Mouse (Mus musculus) limb, embryonic 11.5 days (tissue): ENCODE data around the gene Angptl8. TPM values are rescaled to one million over a fixed set of nuclear protein-coding genes. Genes with fewer than 3 reads are reported as not detected.
"Not testable (repeated sequence)": the region's sequence is repeated elsewhere in the genome, so short reads cannot be mapped to it uniquely, and the experiment has no call there.

Experiments used
- ATAC-seq: fragments of 200-750 bp; cut with Nextera tagmentation; 2 replicates; pipeline ENCODE4 v1.8.0; 2017; ENCODE audit warnings: low read depth; ENCODE audit not compliant: insufficient number of reproducible peaks, low FRiP score, low TSS enrichment
- DNase-seq: peaks from one replicate; pipeline ENCODE4 v3.0.0-alpha.2; 2015; ENCODE audit warnings: low spot score
- H3K27ac ChIP-seq: fragments of 300-500 bp; sonication (generic); replicated peaks from 2 replicates; pipeline ENCODE4 v1.5.1; 2014; ENCODE audit warnings: low read depth, mild to moderate bottlenecking, low read length
- H3K27me3 ChIP-seq: fragments of 300-500 bp; sonication (generic); 2 replicates; pipeline ENCODE4 v1.6.1; 2014; ENCODE audit warnings: mild to moderate bottlenecking, low read length, mixed read lengths; ENCODE audit not compliant: control insufficient read depth, insufficient read depth
- H3K36me3 ChIP-seq: fragments of 300-500 bp; sonication (generic); 2 replicates; pipeline ENCODE4 v1.6.1; 2014; ENCODE audit warnings: mild to moderate bottlenecking, low read length, moderate library complexity, mixed read lengths; ENCODE audit not compliant: control insufficient read depth, insufficient read depth
- H3K4me1 ChIP-seq: fragments of 300-500 bp; sonication (generic); 2 replicates; pipeline ENCODE4 v1.6.1; 2014; ENCODE audit warnings: low read length, mixed read lengths; ENCODE audit not compliant: control insufficient read depth, insufficient read depth
- H3K4me2 ChIP-seq: fragments of 300-500 bp; sonication (generic); 2 replicates; pipeline ENCODE4 v1.6.1; 2014; ENCODE audit warnings: low read depth, mild to moderate bottlenecking, moderate library complexity; ENCODE audit not compliant: severe bottlenecking
- H3K4me3 ChIP-seq: fragments of 300-500 bp; sonication (generic); 2 replicates; pipeline ENCODE4 v1.5.1; 2014; ENCODE audit warnings: low read depth, low read length
- H3K9ac ChIP-seq: fragments of 300-500 bp; sonication (generic); 2 replicates; pipeline ENCODE4 v1.6.1; 2014; ENCODE audit warnings: mild to moderate bottlenecking, low read length
- H3K9me3 ChIP-seq: fragments of 300-500 bp; sonication (generic); 2 replicates; pipeline ENCODE4 v1.6.1; 2016; ENCODE audit warnings: low read length; ENCODE audit not compliant: control insufficient read depth
- WGBS: fragments of 180-500 bp; shearing (Covaris S2); extraction: QIAGEN DNeasy Blood & Tissue Kit; methylation state at CpG from one replicate; pipeline ENCODE4 v1.1.7; 2014; 5-methylcytosine and 5-hydroxymethylcytosine counted together
- microRNA-seq: library from miRNA; unstranded; fragments of <30 nt; microRNA quantifications from one replicate; pipeline ENCODE4, GENCODE M21; 2016
- polyA plus RNA-seq: library from polyadenylated mRNA; unstranded; fragments of >200 nt; fragmentation: Nextera tagmentation; extraction: Ambion mirVana; gene quantifications from 2 replicates; pipeline ENCODE4 v1.2.1, GENCODE M21; 2014

The Angptl8 gene
- polyA plus RNA-seq, 1 experiment from 2014 or later = 0.64 TPM

DNA sequence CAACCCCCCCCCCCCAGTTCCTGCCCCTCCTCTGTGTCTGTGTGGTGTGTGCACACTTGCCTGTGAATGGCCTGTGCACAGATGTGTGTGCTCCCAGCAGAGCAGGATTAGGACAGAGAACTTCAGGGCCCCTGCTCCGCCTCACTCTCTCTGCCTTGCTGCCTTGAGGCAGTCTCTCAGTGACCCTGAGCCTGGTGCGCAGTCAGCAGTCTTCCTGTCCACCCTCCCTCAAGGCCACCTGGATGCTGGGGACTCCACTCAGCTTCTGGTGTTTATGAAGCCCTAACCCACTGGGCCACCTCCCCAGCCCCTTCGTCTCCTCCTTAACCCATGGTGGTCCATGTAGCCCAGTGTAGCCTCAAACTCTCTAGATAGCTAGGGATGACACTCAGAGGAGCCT is 32.4 kb downstream of the Angptl8 start:
- 71% methylated on average over 3 of the region's 3 CpGs for WGBS
- Histone ChIP-seq H3K36me3 (no peaks in the 10 kb centered on the region), H3K27me3 (0 out of 2 replicates have a peak, but pooled peaks cover 2% of the 10 kb centered on the region), H3K27ac (no peak overlapping the region), H3K4me3 (no peak overlapping the region), H3K4me2 (no peak overlapping the region), H3K4me1 (no peaks in the 10 kb centered on the region), H3K9me3 (no peaks in the 10 kb centered on the region), H3K9ac (no peak overlapping the region)
- peak; percentile 39; the same call in 1 of the 2 replicates for ATAC-seq
- DNase-seq = no peak

DNA sequence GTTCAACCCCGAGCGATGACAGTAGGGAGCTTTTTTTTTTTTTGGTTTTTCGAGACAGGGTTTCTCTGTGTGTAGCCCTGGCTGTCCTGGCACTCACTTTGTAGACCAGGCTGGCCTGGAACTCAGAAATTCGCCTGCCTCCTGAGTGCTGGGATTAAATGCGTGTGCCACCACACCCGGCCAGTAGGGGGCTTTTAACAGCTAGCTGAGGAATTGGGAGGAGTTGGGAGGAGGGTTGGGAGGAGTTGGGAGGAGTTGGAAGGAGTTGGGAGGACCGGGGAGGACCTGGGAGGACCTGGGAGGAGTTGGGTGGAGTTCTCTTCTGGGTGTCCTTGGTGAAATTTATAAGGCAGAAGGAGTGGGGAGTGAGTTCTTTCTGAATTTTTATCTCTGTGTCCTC is 34.0 kb downstream of the Angptl8 start:
- H3K4me2 ChIP-seq, H3K9me3 ChIP-seq, H3K36me3 ChIP-seq, H3K27me3 ChIP-seq, H3K4me3 ChIP-seq, H3K9ac ChIP-seq, H3K4me1 ChIP-seq, H3K27ac ChIP-seq, ATAC-seq: not testable (repeated sequence)
- 53% methylated on average over 7 of the region's 7 CpGs for WGBS
- DNase-seq = peak; percentile 50

GRCm38 (mm10) chr9:21870879-21871524 is 35.7 kb downstream of the Angptl8 start:
- 0 out of 2 replicates have a peak, but pooled peaks cover 2% of the 10 kb centered on the region for H3K27me3 ChIP-seq
- DNase-seq (peak; percentile 70), ATAC-seq (no peak)
- H3K4me1 ChIP-seq = no peaks in the 10 kb centered on the region
- 16% methylated on average over 20 of the region's 20 CpGs for WGBS
- H3K4me2 ChIP-seq = no peak overlapping the region
- H3K36me3 ChIP-seq = no peaks in the 10 kb centered on the region
- H3K27ac ChIP-seq = no peak overlapping the region
- no peaks in the 10 kb centered on the region for H3K9me3 ChIP-seq
- H3K4me3 ChIP-seq = no peak overlapping the region
- no peak overlapping the region for H3K9ac ChIP-seq

DNA sequence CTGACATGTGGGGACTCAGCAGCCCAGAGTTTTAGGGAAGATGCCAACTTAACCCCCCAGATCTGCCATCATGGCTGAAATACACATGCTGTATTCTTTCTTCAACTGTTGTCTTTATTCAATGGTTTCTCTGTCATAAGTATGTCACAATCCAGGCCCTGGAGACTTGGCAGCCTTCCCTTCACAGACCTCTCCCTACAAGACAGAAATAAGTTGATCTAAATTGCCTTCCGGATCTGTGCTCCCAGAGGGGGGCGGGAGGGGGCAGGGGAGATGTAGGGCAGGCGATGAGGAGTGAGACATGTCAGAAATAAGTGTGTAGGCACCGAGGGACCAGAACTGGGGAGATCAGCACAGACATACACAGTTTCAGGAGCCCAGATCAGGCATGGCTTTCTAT is 36.9 kb downstream of the Angptl8 start:
- H3K27ac ChIP-seq = no peak overlapping the region
- H3K9me3 ChIP-seq = no peaks in the 10 kb centered on the region
- no peaks in the 10 kb centered on the region for H3K36me3 ChIP-seq
- no peak overlapping the region for H3K4me3 ChIP-seq
- H3K9ac ChIP-seq = no peak overlapping the region
- 0 out of 2 replicates have a peak, but pooled peaks cover 2% of the 10 kb centered on the region for H3K27me3 ChIP-seq
- no peak for DNase-seq
- no peak for ATAC-seq
- H3K4me2 ChIP-seq = no peak overlapping the region
- 64% methylated on average over 4 of the region's 4 CpGs for WGBS
- no peaks in the 10 kb centered on the region for H3K4me1 ChIP-seq

GRCm38 (mm10) chr9:21876601-21877000 is 41.3 kb downstream of the Angptl8 start:
- Histone ChIP-seq H3K4me2 (no peak overlapping the region), H3K27me3 (0 out of 2 replicates have a peak, but pooled peaks cover 2% of the 10 kb centered on the region), H3K4me3 (no peak overlapping the region), H3K27ac (no peak overlapping the region), H3K4me1 (no peaks in the 10 kb centered on the region), H3K9me3 (no peaks in the 10 kb centered on the region), H3K9ac (no peak overlapping the region), H3K36me3 (no peaks in the 10 kb centered on the region)
- ATAC-seq (no peak), DNase-seq (no peak)
- WGBS = 56% methylated on average over 3 of the region's 3 CpGs

Small RNA genes lying within 50 kb of the gene (microRNA-seq; reads per million reads assigned to microRNA genes)
- gene Mir7083 = 12.5 reads per million, percentile 22 among the genes with 10 or more reads in this experiment

Other genes starting within 250 kb of the Angptl8 start
- 44.1 and 44.9 TPM in 2 replicates for gene Timm29, start 242.8 kb upstream of the Angptl8 start, polyA plus RNA-seq
- 14.0 and 18.0 TPM in 2 replicates for gene Yipf2, start 242.7 kb upstream of the Angptl8 start, polyA plus RNA-seq
- 143 and 155 TPM in 2 replicates for gene Smarca4, start 219.3 kb upstream of the Angptl8 start, polyA plus RNA-seq
- 15.2 and 23.2 TPM in 2 replicates for gene Ldlr, start 112.0 kb upstream of the Angptl8 start, polyA plus RNA-seq
- gene Spc24, start 75.2 kb upstream of the Angptl8 start, polyA plus RNA-seq = 176 and 183 TPM in 2 replicates
- 11.6 and 12.7 TPM in 2 replicates for gene Kank2, start 36.8 kb upstream of the Angptl8 start, polyA plus RNA-seq
- gene Dock6, start 17.1 kb downstream of the Angptl8 start, polyA plus RNA-seq = 37.4 and 42.7 TPM in 2 replicates
- 4.9 and 5.2 TPM in 2 replicates for gene Rab3d, start 82.7 kb downstream of the Angptl8 start, polyA plus RNA-seq
- gene Ccdc159, start 92.0 kb downstream of the Angptl8 start, polyA plus RNA-seq = 3.5 and 4.8 TPM in 2 replicates
- gene Tmem205, start 92.0 kb downstream of the Angptl8 start, polyA plus RNA-seq = 29.7 and 29.9 TPM in 2 replicates
- 6.6 and 8.2 TPM in 2 replicates for gene Plppr2, start 101.5 kb downstream of the Angptl8 start, polyA plus RNA-seq
- 17.4 and 20.0 TPM in 2 replicates for gene Swsap1, start 120.2 kb downstream of the Angptl8 start, polyA plus RNA-seq
- 4.9 and 5.8 TPM in 2 replicates for gene Epor, start 128.0 kb downstream of the Angptl8 start, polyA plus RNA-seq
- 1.6 and 2.5 TPM in 2 replicates for gene Rgl3, start 153.9 kb downstream of the Angptl8 start, polyA plus RNA-seq
- 1.8 and 2.1 TPM in 2 replicates for gene Ccdc151, start 167.1 kb downstream of the Angptl8 start, polyA plus RNA-seq
- gene Prkcsh, start 167.3 kb downstream of the Angptl8 start, polyA plus RNA-seq = 86.4 and 93.0 TPM in 2 replicates
- gene Elavl3, start 216.5 kb downstream of the Angptl8 start, polyA plus RNA-seq = 0.10 and 0.11 TPM in 2 replicates
- not detected in 2 replicates for gene Gm49318, start 235.7 kb downstream of the Angptl8 start, polyA plus RNA-seq
- 5.8 and 8.7 TPM in 2 replicates for gene Zfp653, start 235.9 kb downstream of the Angptl8 start, polyA plus RNA-seq
- gene Ecsit, start 249.9 kb downstream of the Angptl8 start, polyA plus RNA-seq = 29.1 and 29.9 TPM in 2 replicates